Mouse (Mus musculus): Measurements from ENCODE around the gene Atad3a.

- TF ChIP-seq CTCF (IDR thresholded peaks at IDR 0.05) (no peak), EP300 (IDR thresholded peaks at IDR 0.05) (no peak)
Measured at GRCm38 (mm10) chr4:155788300-155788699, 27.4 kb upstream of the Atad3a start.

Measured in lung, postnatal 0 days (tissue).